Mouse (Mus musculus) kidney, adult 2 months (tissue): ENCODE measurements around the gene Zfp710. TPM values are rescaled to one million over a fixed set of nuclear protein-coding genes. Genes with fewer than 3 reads are reported as not detected.

Source experiments
- DNase-seq: peaks from one replicate; pipeline ENCODE4 v3.0.0; 2021
- H3K27ac ChIP-seq: fragments of 200-500 bp; 2 replicates; pipeline ENCODE4 v1.5.1; 2012; ENCODE audit warnings: low read depth, low read length, control low read depth, inconsistent platforms; ENCODE audit not compliant: insufficient read depth
- H3K27me3 ChIP-seq: fragments of 200-500 bp; replicated peaks from 2 replicates; pipeline ENCODE4 v1.6.1; 2012; ENCODE audit warnings: mild to moderate bottlenecking, moderate library complexity, low read length, inconsistent platforms; ENCODE audit not compliant: control insufficient read depth, insufficient read depth
- H3K36me3 ChIP-seq: fragments of 200-500 bp; 2 replicates; pipeline ENCODE4 v1.6.1; 2012; ENCODE audit warnings: mild to moderate bottlenecking, moderate library complexity, low read length, inconsistent platforms; ENCODE audit not compliant: control insufficient read depth, insufficient read depth
- H3K4me1 ChIP-seq: fragments of 200-500 bp; 2 replicates; pipeline ENCODE4 v1.6.1; 2011; ENCODE audit warnings: low read length; ENCODE audit not compliant: control insufficient read depth, insufficient read depth
- H3K4me3 ChIP-seq: fragments of 200-500 bp; 2 replicates; pipeline ENCODE4 v1.5.1; 2011; ENCODE audit warnings: mild to moderate bottlenecking, low read depth, low read length, control low read depth; ENCODE audit not compliant: insufficient read depth
- CTCF ChIP-seq: fragments of 200-500 bp; conservative IDR thresholded peaks from 2 replicates; pipeline ENCODE4 v1.5.1; 2011; ENCODE audit warnings: low read depth, mild to moderate bottlenecking, control low read depth, low read length, moderate library complexity, mixed read lengths; ENCODE audit not compliant: insufficient read depth, insufficient read length
- POLR2A ChIP-seq: fragments of 200-500 bp; IDR thresholded peaks from one replicate; pipeline ENCODE4 v1.6.1; 2011; ENCODE audit warnings: low read depth, low read length, control low read depth
- WGBS: fragments of 180-500 bp; shearing (Covaris S2); methylation state at CpG from one replicate; pipeline ENCODE4 v1.1.7; 2018; 5-methylcytosine and 5-hydroxymethylcytosine counted together
- polyA plus RNA-seq: library from polyadenylated mRNA; depleted of rRNA; stranded (reverse); fragments of >200 nt; gene quantifications from 2 replicates; pipeline ENCODE4 v1.2.3, GENCODE M21; 2012

Zfp710 gene
- polyA plus RNA-seq, 1 experiment: 22.6 TPM

GRCm38 (mm10) chr7:80075946-80076583 lies 51.5 kb downstream of the Zfp710 start:
- no peaks in the 10 kb centered on the region for H3K36me3 ChIP-seq
- WGBS: 71% methylated on average over 4 of the region's 4 CpGs
- no peak for TF ChIP-seq CTCF
- no peak for TF ChIP-seq POLR2A
- no peak overlapping the region for H3K4me3 ChIP-seq
- H3K27ac ChIP-seq: no peak overlapping the region
- H3K4me1 ChIP-seq: peaks cover 47% of the 10 kb centered on the region
- H3K27me3 ChIP-seq: no peaks in the 10 kb centered on the region
- DNase-seq: no peak

GRCm38 (mm10) chr7:80076961-80077716 lies 52.5 kb downstream of the Zfp710 start:
- DNase-seq: no peak
- Histone ChIP-seq H3K4me3 (no peak overlapping the region), H3K4me1 (peaks cover 47% of the 10 kb centered on the region), H3K36me3 (no peaks in the 10 kb centered on the region), H3K27me3 (no peaks in the 10 kb centered on the region), H3K27ac (peak overlapping the region; percentile 65)
- no peak for TF ChIP-seq CTCF
- TF ChIP-seq POLR2A: no peak
- WGBS: 91% methylated on average over 6 of the region's 6 CpGs

- H3K27me3 ChIP-seq: no peaks in the 10 kb centered on the region
- peak overlapping the region; percentile 65 for H3K27ac ChIP-seq
- no peak for TF ChIP-seq CTCF
- TF ChIP-seq POLR2A: no peak
- peak; percentile 74 for DNase-seq
- H3K4me3 ChIP-seq: no peak overlapping the region
- WGBS: 37% methylated on average over 9 of the region's 9 CpGs
- peaks cover 47% of the 10 kb centered on the region for H3K4me1 ChIP-seq
- no peaks in the 10 kb centered on the region for H3K36me3 ChIP-seq
These were observed 53.2 kb downstream of the Zfp710 start for GRCm38 (mm10) chr7:80077801-80078200.

- TF ChIP-seq CTCF (0 out of 2 replicates have a peak, but pooled peaks have one; percentile 20), POLR2A (peak; percentile 36)
- 2% methylated on average over 14 of the region's 14 CpGs for WGBS
- H3K4me1 ChIP-seq: peaks cover 40% of the 10 kb centered on the region
- peak overlapping the region; percentile 82 for H3K27ac ChIP-seq
- peak; percentile 97 for DNase-seq
- no peak overlapping the region for H3K4me3 ChIP-seq
- H3K36me3 ChIP-seq: no peaks in the 10 kb centered on the region
- H3K27me3 ChIP-seq: no peaks in the 10 kb centered on the region
These were observed 54.2 kb downstream of the Zfp710 start for GRCm38 (mm10) chr7:80078792-80079301.

- no peak overlapping the region for H3K27ac ChIP-seq
- H3K4me1 ChIP-seq: peaks cover 29% of the 10 kb centered on the region
- 91% methylated on average over 42 of the region's 42 CpGs for WGBS
- TF ChIP-seq POLR2A: peak; percentile 3
- no peak for TF ChIP-seq CTCF
- H3K4me3 ChIP-seq: no peak overlapping the region
- H3K36me3 ChIP-seq: no peaks in the 10 kb centered on the region
- no peaks in the 10 kb centered on the region for H3K27me3 ChIP-seq
- DNase-seq: no peak
These were observed 57.3 kb downstream of the Zfp710 start for GRCm38 (mm10) chr7:80081586-80082554.

- 47% methylated on average over 7 of the region's 7 CpGs for WGBS
- TF ChIP-seq CTCF: peak; percentile 76
- no peak for TF ChIP-seq POLR2A
- no peak overlapping the region for H3K4me3 ChIP-seq
- DNase-seq: peak; percentile 76
- H3K4me1 ChIP-seq: peaks cover 11% of the 10 kb centered on the region; the same call in 1 of the 2 replicates
- no peaks in the 10 kb centered on the region for H3K27me3 ChIP-seq
- H3K36me3 ChIP-seq: no peaks in the 10 kb centered on the region
- no peak overlapping the region for H3K27ac ChIP-seq
These were observed 59.9 kb downstream of the Zfp710 start for GRCm38 (mm10) chr7:80084484-80084931.
